Mouse (Mus musculus) E14TG2a.4 (cell line): ENCODE measurements at regions not wholly inside any gene's neighbourhood (a gene's known extent, or its start where the extent isn't known, plus 50 kb on each side); places are given as distances from the start of the nearest gene placed in this dataset.

Experiments used
- H3K27me3 ChIP-seq: 2 replicates; pipeline ENCODE4 v1.6.1; 2014; ENCODE audit warnings: low read length, control low read depth; ENCODE audit not compliant: insufficient read depth
- H3K36me3 ChIP-seq: 2 replicates; pipeline ENCODE4 v1.6.1; 2014; ENCODE audit warnings: low read length, control low read depth; ENCODE audit not compliant: insufficient read depth
- H3K4me1 ChIP-seq: replicated peaks from 2 replicates; pipeline ENCODE4 v1.6.1; 2014; ENCODE audit warnings: low read depth, low read length, control low read depth
- H3K4me3 ChIP-seq: replicated peaks from 2 replicates; pipeline ENCODE4 v1.5.1; 2014; ENCODE audit warnings: mild to moderate bottlenecking, low read length
- H3K9me3 ChIP-seq: 2 replicates; pipeline ENCODE4 v1.6.1; 2014; ENCODE audit warnings: low read length, control low read depth
- CTCF ChIP-seq: conservative IDR thresholded peaks from 2 replicates; pipeline ENCODE4 v1.5.1; 2014; ENCODE audit warnings: low read length
- NANOG ChIP-seq: IDR thresholded peaks from 2 replicates; pipeline ENCODE4 v1.6.1; 2014; ENCODE audit warnings: borderline replicate concordance, low read length, mixed read lengths
- POU5F1 ChIP-seq: IDR thresholded peaks from 2 replicates; pipeline ENCODE4 v1.6.1; 2014; ENCODE audit warnings: low read length, borderline replicate concordance

DNA sequence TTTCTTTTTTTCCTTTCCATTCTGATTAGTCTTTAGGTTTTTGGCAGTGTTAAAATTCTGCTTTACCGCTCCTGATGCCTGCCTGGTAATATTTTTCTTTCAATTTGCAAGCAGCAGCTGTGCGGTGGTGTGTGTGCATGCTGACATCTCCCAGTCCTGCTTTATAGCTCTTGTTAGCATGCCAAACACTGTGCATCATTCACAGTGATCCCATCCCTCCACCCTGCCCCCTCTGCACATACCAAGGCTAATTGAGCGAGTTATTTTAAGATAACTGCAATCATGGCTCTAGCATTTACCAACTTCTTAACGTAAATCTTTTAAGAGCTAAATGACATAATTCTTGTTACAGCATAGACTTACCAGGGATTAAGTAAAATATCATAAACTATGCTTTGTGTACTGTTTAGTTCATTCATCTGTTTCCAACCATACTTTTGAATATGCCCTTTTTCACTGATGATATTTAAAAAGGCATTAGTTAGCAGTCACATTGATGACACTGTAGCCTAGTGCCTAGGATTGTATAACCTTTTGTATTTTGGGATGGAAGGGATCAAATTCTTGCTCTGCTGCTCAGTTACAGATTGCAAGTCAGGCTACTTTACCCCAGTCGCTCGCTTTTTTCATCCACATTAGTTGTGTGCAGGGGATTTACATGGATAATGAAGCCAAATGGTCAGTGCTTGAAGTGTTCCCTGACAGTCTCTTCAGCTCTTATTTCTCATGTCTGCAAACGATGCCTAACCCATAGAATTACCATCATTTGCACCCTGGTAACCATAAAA, 487.0 kb downstream of the Lmo7 start:
- TF ChIP-seq CTCF, result no peak
- TF ChIP-seq POU5F1, result no peak
- TF ChIP-seq NANOG, result no peak
- H3K9me3 ChIP-seq, result no peaks in the 10 kb centered on the region
- no peaks in the 10 kb centered on the region for H3K27me3 ChIP-seq

DNA sequence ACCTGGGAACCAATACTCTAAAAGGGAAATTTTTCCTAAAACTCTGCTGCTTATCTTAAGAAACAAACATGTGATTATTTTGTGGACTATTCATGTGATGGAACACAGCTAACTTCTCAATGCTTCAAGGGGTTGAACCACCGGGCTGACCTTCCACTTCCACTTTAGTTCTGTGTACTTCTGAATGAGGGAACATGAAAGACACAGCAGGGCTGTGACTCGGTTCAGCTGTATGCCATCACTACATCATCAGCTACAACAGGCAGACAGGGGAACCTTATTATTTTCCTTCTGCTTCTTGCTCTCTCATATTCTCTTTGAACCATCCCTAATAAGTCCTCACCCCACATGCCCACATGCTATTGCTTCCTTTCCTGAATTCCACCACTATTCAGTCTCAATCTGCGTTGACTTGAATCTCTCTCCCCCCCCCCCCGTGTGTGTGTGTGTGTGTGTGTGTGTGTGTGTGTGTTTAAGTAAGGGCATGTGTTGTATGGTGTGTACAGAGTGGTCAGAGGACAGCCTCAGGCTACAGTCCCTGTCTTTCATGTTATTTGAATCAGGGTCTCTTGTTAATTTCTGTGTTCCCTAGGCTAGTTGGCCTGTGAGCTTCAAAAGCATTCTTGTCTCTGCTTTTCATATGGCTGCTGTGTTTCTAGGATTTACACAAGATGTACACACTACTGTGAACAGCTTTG, 485.7 kb downstream of the Lmo7 start:
- no peak overlapping the region for H3K4me3 ChIP-seq
- TF ChIP-seq NANOG (no peak), POU5F1 (no peak), CTCF (no peak)
- H3K36me3 ChIP-seq, result no peaks in the 10 kb centered on the region
- no peaks in the 10 kb centered on the region for H3K27me3 ChIP-seq
- H3K4me1 ChIP-seq, result no peaks in the 10 kb centered on the region
- no peaks in the 10 kb centered on the region for H3K9me3 ChIP-seq

More for the DNA sequence above, 487.0 kb downstream of the Lmo7 start:
- H3K4me1 ChIP-seq, result no peaks in the 10 kb centered on the region
- H3K4me3 ChIP-seq, result no peak overlapping the region
- no peaks in the 10 kb centered on the region for H3K36me3 ChIP-seq

DNA sequence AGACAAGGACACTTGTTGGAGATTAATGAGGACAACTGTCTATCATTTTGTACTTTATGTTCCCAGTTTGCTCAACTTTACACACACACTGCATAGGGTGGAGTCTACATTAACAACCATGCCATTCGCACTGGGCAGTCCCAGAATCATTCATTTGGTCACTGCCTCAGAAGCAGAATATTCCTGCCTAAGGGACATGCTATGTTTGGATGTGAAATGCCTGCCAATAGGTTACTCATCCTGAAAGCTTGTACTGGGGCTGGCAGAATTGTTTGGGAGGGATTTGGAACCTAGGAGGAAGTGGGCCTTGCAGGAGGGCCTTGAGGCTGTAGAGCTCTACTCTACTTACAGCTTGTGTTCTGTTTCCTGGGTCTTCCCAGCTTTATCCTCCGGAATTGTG, 482.3 kb downstream of the Lmo7 start:
- Histone ChIP-seq H3K4me1 (no peaks in the 10 kb centered on the region), H3K4me3 (no peak overlapping the region), H3K27me3 (no peaks in the 10 kb centered on the region), H3K9me3 (no peaks in the 10 kb centered on the region), H3K36me3 (no peaks in the 10 kb centered on the region)
- no peak for TF ChIP-seq CTCF
- TF ChIP-seq NANOG, result no peak
- no peak for TF ChIP-seq POU5F1

DNA sequence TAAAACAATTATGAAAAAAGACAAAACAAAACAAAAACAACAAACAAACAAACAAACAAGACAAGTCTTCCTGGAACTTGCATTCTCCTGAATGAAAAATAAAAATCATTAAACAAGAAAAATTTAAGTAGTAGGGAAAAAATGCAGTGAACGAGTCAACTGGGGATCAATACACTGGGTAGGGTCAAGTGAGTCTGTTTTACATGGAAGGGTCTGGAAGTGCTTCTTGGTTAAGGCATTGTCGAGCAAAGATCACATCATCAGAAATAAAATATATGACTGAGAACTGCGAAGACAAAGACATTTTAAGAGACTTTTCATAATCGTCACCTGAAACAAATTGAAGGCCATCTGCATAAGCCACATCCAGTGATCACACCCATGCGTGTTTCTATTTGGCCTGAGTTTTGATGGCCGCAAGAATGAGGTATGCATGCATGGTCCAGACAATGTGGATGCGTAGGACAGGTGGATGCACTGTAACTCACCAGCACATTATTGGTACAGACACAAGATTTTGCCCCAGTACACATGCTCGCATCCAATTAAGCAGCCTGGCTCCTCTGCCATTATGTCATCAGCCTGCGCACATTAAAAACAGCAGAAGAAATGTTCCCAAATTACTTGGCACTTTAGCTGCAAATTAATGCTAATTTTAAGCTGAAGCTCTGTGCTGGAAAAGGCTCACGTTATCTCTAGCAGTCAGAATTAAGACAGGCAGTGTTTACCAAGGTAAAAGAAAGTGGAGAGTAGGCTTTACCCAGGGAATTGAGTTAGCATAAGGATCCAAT, 475.3 kb downstream of the Lmo7 start:
- no peaks in the 10 kb centered on the region for H3K9me3 ChIP-seq
- no peaks in the 10 kb centered on the region for H3K36me3 ChIP-seq
- H3K4me3 ChIP-seq, result no peak overlapping the region
- no peaks in the 10 kb centered on the region for H3K4me1 ChIP-seq
- H3K27me3 ChIP-seq, result no peaks in the 10 kb centered on the region
- TF ChIP-seq POU5F1, result no peak
- TF ChIP-seq NANOG, result no peak
- no peak for TF ChIP-seq CTCF

DNA sequence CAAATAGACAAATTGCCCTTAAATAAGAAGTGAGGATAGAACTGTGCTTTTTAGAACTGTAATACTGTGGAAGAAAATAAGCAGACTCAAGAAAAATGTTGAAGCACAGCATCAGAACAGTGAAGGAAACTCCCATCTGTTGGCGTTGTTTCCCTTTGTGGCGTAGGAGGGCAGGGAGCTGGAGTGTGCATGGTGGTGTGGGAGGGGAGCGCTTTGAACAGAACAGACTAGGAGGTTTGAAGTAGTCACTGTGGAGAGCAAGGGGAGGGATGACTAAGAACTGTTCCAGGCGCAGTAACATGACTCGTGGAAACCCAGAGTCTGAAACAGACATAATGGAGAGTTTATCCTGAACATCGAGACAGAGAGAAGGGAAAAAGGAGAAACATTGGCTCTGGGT, 469.7 kb downstream of the Lmo7 start:
- Histone ChIP-seq H3K4me3 (no peak overlapping the region), H3K27me3 (no peaks in the 10 kb centered on the region), H3K9me3 (no peaks in the 10 kb centered on the region), H3K4me1 (no peaks in the 10 kb centered on the region), H3K36me3 (no peaks in the 10 kb centered on the region)
- TF ChIP-seq CTCF (no peak), POU5F1 (no peak), NANOG (no peak)

DNA sequence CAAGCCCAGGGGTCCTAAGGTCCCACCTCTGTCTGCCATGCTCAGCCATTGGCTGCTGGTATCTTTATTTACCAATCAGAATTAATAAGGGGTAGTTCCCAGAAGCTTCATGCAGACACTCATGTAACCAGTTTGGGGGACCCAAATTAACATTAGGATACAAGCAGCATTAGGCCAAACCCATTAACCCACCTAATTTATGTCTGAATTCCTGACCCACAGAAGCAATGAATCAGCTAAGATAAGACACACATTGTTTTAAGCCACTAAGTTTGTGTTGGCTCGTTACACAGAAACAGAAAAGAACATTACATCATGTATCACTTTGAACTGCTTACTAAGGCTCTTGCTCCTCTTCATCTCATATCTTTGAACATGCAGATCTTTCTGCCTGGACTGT, 461.0 kb downstream of the Lmo7 start:
- Histone ChIP-seq H3K9me3 (peaks cover 8% of the 10 kb centered on the region), H3K36me3 (no peaks in the 10 kb centered on the region), H3K27me3 (no peaks in the 10 kb centered on the region), H3K4me1 (no peaks in the 10 kb centered on the region), H3K4me3 (no peak overlapping the region)
- TF ChIP-seq NANOG (no peak), POU5F1 (no peak), CTCF (no peak)

DNA sequence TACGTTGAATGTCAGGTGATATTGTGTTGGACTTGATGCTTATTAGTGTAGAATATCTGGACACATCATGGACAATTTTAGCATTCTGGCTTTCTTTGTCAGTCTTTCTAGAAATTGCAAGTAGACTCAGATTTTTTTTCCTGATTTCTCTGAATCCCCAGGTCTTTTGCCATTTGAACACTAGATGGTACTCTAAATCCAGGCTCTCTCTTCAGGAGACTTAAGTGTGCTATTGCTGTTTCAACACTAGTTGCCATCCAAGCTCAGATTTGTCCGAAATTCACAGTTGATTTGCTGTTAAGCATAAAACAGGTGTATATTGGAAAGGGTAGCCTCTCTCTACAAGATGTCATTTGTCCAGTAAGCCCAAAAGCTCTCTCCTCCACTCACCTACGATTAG, 451.5 kb downstream of the Lmo7 start:
- Histone ChIP-seq H3K4me1 (no peaks in the 10 kb centered on the region), H3K27me3 (no peaks in the 10 kb centered on the region), H3K9me3 (no peaks in the 10 kb centered on the region), H3K4me3 (no peak overlapping the region), H3K36me3 (no peaks in the 10 kb centered on the region)
- TF ChIP-seq NANOG (no peak), CTCF (no peak), POU5F1 (no peak)

DNA sequence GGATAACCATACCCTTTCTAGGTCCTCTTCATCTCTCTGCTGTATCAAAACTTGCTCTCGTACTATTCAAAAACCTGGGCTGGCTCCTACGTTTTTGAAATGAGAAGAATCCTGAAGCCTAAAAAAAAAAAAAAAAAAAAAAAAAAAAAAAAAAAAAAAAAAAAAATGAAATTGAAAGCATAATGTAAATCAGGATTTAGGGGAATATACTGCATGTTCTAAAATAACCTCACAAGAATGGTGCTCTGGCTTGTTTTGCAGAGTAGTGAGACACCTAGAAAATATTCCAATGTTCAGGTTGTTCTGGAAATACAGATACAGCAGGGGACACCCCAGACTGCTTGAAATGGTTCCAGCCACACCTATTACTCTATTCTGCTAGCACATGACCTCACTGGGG, 442.0 kb downstream of the Lmo7 start:
- no peaks in the 10 kb centered on the region for H3K36me3 ChIP-seq
- no peaks in the 10 kb centered on the region for H3K9me3 ChIP-seq
- no peak for TF ChIP-seq NANOG
- no peak for TF ChIP-seq CTCF
- no peak for TF ChIP-seq POU5F1
- no peaks in the 10 kb centered on the region for H3K4me1 ChIP-seq
- no peak overlapping the region for H3K4me3 ChIP-seq
- H3K27me3 ChIP-seq, result no peaks in the 10 kb centered on the region
